ENCODE assay signal across 18 mouse cellular contexts in genomic region chr1:19242021-19242420, GRCm38 (mm10). TPM values are rescaled to one million over a fixed set of nuclear protein-coding genes. Genes with fewer than 3 reads are reported as not detected.
DNase-seq lines count a peak whose midpoint lies in the region; ATAC-seq and TF ChIP-seq lines count a peak whose summit lies in the region.
"Had no signal": no experiment of that assay in that cellular context is flagged by ENCODE, and none has a peak within 500 bp of the region (broad histone marks: within the 10 kb centered on the region; RNA-seq: fewer than 3 reads in every experiment).

No protein-coding gene starts in this region.

- TF ChIP-seq EP300 in heart, adult 2 months (IDR thresholded peaks at IDR 0.05; ENCODE audit: insufficient read depth, low read depth, low read length), result no peak

- TF ChIP-seq POLR2A in heart, adult 2 months (IDR thresholded peaks at IDR 0.05; ENCODE audit: insufficient read depth, low read depth, low read length), result no peak

- no peaks in the 10 kb centered on the region for H3K4me1 ChIP-seq in heart, embryonic 14.5 days (ENCODE audit: control insufficient read depth in 2 of 2, insufficient read depth in 2 of 2, low read length in 2 of 2)
- H3K4me1 ChIP-seq in heart, adult 2 months (ENCODE audit: control insufficient read depth, insufficient read depth, low read length), result no peaks in the 10 kb centered on the region
- H3K4me1 ChIP-seq in midbrain, embryonic 11.5 days (ENCODE audit: control insufficient read depth, insufficient read depth, low read length), result peaks cover 9% of the 10 kb centered on the region; the same call in 1 of the 2 replicates
- H3K4me1 ChIP-seq in midbrain, postnatal 0 days (ENCODE audit: insufficient read depth, low read length), result no peaks in the 10 kb centered on the region
- no peaks in the 10 kb centered on the region for H3K4me1 ChIP-seq in embryonic facial prominence, embryonic 14.5 days (ENCODE audit: control insufficient read depth, insufficient read depth, low read length)
- peaks cover 16% of the 10 kb centered on the region; the same call in 1 of the 2 replicates for H3K4me1 ChIP-seq in limb, embryonic 15.5 days
- H3K4me1 ChIP-seq: liver, embryonic 13.5 days; megakaryocyte, embryonic 14.5 days had no signal

- ATAC-seq in heart, embryonic 14.5 days (ENCODE audit: insufficient number of reproducible peaks, insufficient read depth, low FRiP score, low read depth), result no peak
- ATAC-seq in midbrain, embryonic 11.5 days (ENCODE audit: low FRiP score), result no peak
- ATAC-seq in midbrain, postnatal 0 days (ENCODE audit: low FRiP score), result no peak
- no peak for ATAC-seq in embryonic facial prominence, embryonic 14.5 days (ENCODE audit: low read depth)
- no peak for ATAC-seq in limb, embryonic 15.5 days (ENCODE audit: insufficient number of reproducible peaks, low FRiP score, low TSS enrichment, low read depth)
- ATAC-seq: forebrain, embryonic 15.5 days; lung, postnatal 0 days had no signal

- no peaks in the 10 kb centered on the region for H3K9me3 ChIP-seq in heart, embryonic 14.5 days (ENCODE audit: control insufficient read depth, low read length)
- H3K9me3 ChIP-seq in midbrain, embryonic 11.5 days (ENCODE audit: control insufficient read depth, low read length), result no peaks in the 10 kb centered on the region
- no peaks in the 10 kb centered on the region for H3K9me3 ChIP-seq in midbrain, postnatal 0 days (ENCODE audit: low read length)
- H3K9me3 ChIP-seq in embryonic facial prominence, embryonic 14.5 days (ENCODE audit: control insufficient read depth, low read length), result no peaks in the 10 kb centered on the region
- no peaks in the 10 kb centered on the region for H3K9me3 ChIP-seq in limb, embryonic 15.5 days
- H3K9me3 ChIP-seq: hindbrain, embryonic 13.5 days; liver, embryonic 13.5 days; megakaryocyte, embryonic 14.5 days had no signal

- no peak for TF ChIP-seq CTCF in heart, adult 2 months (IDR thresholded peaks at IDR 0.05)
- TF ChIP-seq CTCF in midbrain, postnatal 0 days (IDR thresholded peaks at IDR 0.05), result no peak

- intact Hi-C loops in heart, adult 2 months (cut with DNase I), result no loop called here

- peaks cover 67% of the 10 kb centered on the region for H3K27me3 ChIP-seq in heart, embryonic 14.5 days (ENCODE audit: control insufficient read depth, insufficient read depth, low read length)
- peaks cover 3% of the 10 kb centered on the region; the same call in 1 of the 2 replicates for H3K27me3 ChIP-seq in heart, adult 2 months (ENCODE audit: control insufficient read depth, insufficient read depth, low read length)
- H3K27me3 ChIP-seq in midbrain, embryonic 11.5 days (ENCODE audit: control insufficient read depth, insufficient read depth, low read length), result peaks cover 75% of the 10 kb centered on the region
- H3K27me3 ChIP-seq in midbrain, postnatal 0 days (ENCODE audit: insufficient read depth, low read length), result peaks cover 42% of the 10 kb centered on the region
- peaks cover 54% of the 10 kb centered on the region for H3K27me3 ChIP-seq in embryonic facial prominence, embryonic 14.5 days (replicated peaks; ENCODE audit: control insufficient read depth, insufficient read depth, low read length)
- H3K27me3 ChIP-seq in limb, embryonic 15.5 days, result peaks cover 48% of the 10 kb centered on the region

- H3K9ac ChIP-seq in heart, embryonic 14.5 days (ENCODE audit: low read length), result no peak overlapping the region
- no peak overlapping the region for H3K9ac ChIP-seq in heart, adult 2 months (ENCODE audit: low read depth, low read length)
- no peak overlapping the region for H3K9ac ChIP-seq in midbrain, embryonic 11.5 days (ENCODE audit: low read length)
- H3K9ac ChIP-seq in midbrain, postnatal 0 days (replicated peaks; ENCODE audit: low read length, poor library complexity, severe bottlenecking), result no peak overlapping the region
- no peak overlapping the region for H3K9ac ChIP-seq in embryonic facial prominence, embryonic 14.5 days (ENCODE audit: low read depth, low read length)
- no peak overlapping the region for H3K9ac ChIP-seq in limb, embryonic 15.5 days
- H3K9ac ChIP-seq: forebrain, embryonic 15.5 days; liver, embryonic 13.5 days had no signal

- H3K27ac ChIP-seq in heart, embryonic 14.5 days (replicated peaks in 1 of 2; ENCODE audit: control insufficient read depth in 1 of 2, insufficient read depth in 1 of 2, low read depth in 2 of 2, low read length in 2 of 2), result no peak overlapping the region
- H3K27ac ChIP-seq in heart, adult 2 months, result no peak overlapping the region
- no peak overlapping the region for H3K27ac ChIP-seq in midbrain, embryonic 11.5 days (ENCODE audit: low read depth, low read length)
- H3K27ac ChIP-seq in midbrain, postnatal 0 days (ENCODE audit: low read depth, low read length), result no peak overlapping the region
- no peak overlapping the region for H3K27ac ChIP-seq in embryonic facial prominence, embryonic 14.5 days (replicated peaks; ENCODE audit: low read depth, low read length)
- no peak overlapping the region for H3K27ac ChIP-seq in limb, embryonic 15.5 days
- H3K27ac ChIP-seq: forebrain, embryonic 15.5 days; hindbrain, embryonic 13.5 days; liver, embryonic 13.5 days had no signal

- DNase-seq in heart, adult 2 months, result no peak
- DNase-seq in midbrain, embryonic 11.5 days (ENCODE audit: low spot score, missing footprints), result peak; percentile 90
- no peak for DNase-seq in midbrain, postnatal 0 days (ENCODE audit: low spot score)
- DNase-seq in embryonic facial prominence, embryonic 14.5 days (ENCODE audit: low spot score), result no peak
- no peak for DNase-seq in cerebellum, adult 9-10 months
- DNase-seq in urinary bladder, adult 18-20 months (ENCODE audit: low spot score in 2 of 2), result no peak
- DNase-seq: cerebellum, postnatal 36 days; gastrocnemius, postnatal 10 days; layer of hippocampus, adult 9-11 months; liver, embryonic 13.5 days; thymus, adult 2 months had no signal

- H3K79me2 ChIP-seq in heart, adult 2 months (replicated peaks; ENCODE audit: control insufficient read depth, insufficient read depth, low read length), result no peaks in the 10 kb centered on the region

- 0 out of 2 replicates have a peak overlapping the region, but pooled peaks have one; percentile 54 for H3K4me2 ChIP-seq in heart, embryonic 14.5 days (ENCODE audit: low read length)
- no peak overlapping the region for H3K4me2 ChIP-seq in midbrain, embryonic 11.5 days
- H3K4me2 ChIP-seq in midbrain, postnatal 0 days (ENCODE audit: low read depth, low read length, poor library complexity, severe bottlenecking), result no peak overlapping the region
- H3K4me2 ChIP-seq in embryonic facial prominence, embryonic 14.5 days (ENCODE audit: low read depth, low read length), result peak overlapping the region; percentile 55; the same call in 1 of the 2 replicates
- peak overlapping the region; percentile 45 for H3K4me2 ChIP-seq in limb, embryonic 15.5 days
- H3K4me2 ChIP-seq: liver, embryonic 13.5 days had no signal

- no peaks in the 10 kb centered on the region for H3K36me3 ChIP-seq in heart, embryonic 14.5 days (ENCODE audit: control insufficient read depth, insufficient read depth, low read length)
- H3K36me3 ChIP-seq in heart, adult 2 months (ENCODE audit: control insufficient read depth, insufficient read depth, low read length), result no peaks in the 10 kb centered on the region
- no peaks in the 10 kb centered on the region for H3K36me3 ChIP-seq in midbrain, embryonic 11.5 days (ENCODE audit: control insufficient read depth, insufficient read depth, low read length)
- H3K36me3 ChIP-seq in midbrain, postnatal 0 days (ENCODE audit: insufficient read depth, low read length), result no peaks in the 10 kb centered on the region
- H3K36me3 ChIP-seq in embryonic facial prominence, embryonic 14.5 days (ENCODE audit: control insufficient read depth, insufficient read depth, low read length), result no peaks in the 10 kb centered on the region
- H3K36me3 ChIP-seq in limb, embryonic 15.5 days, result no peaks in the 10 kb centered on the region
- H3K36me3 ChIP-seq: forebrain, embryonic 15.5 days; hindbrain, embryonic 13.5 days; liver, embryonic 13.5 days had no signal

- H3K4me3 ChIP-seq in heart, embryonic 14.5 days (ENCODE audit: control insufficient read depth in 1 of 2, insufficient read depth in 1 of 2, low read depth in 1 of 2, low read length in 2 of 2), result peak overlapping the region in 1 of 2 experiments; percentile 27; a peak in 1 of 4 replicates
- H3K4me3 ChIP-seq in heart, adult 2 months, result no peak overlapping the region
- no peak overlapping the region for H3K4me3 ChIP-seq in midbrain, embryonic 11.5 days (ENCODE audit: low read depth, low read length)
- no peak overlapping the region for H3K4me3 ChIP-seq in midbrain, postnatal 0 days (ENCODE audit: low read depth, low read length)
- H3K4me3 ChIP-seq in embryonic facial prominence, embryonic 14.5 days (ENCODE audit: low read depth, low read length), result no peak overlapping the region
- peak overlapping the region; percentile 31; the same call in 1 of the 2 replicates for H3K4me3 ChIP-seq in limb, embryonic 15.5 days
- H3K4me3 ChIP-seq: forebrain, embryonic 15.5 days; liver, embryonic 13.5 days had no signal

- WGBS in heart, embryonic 14.5 days, result 4% methylated on average over 8 of the region's 8 CpGs
- 5% methylated on average over 8 of the region's 8 CpGs for WGBS in heart, adult 2 months
- 3% methylated on average over 8 of the region's 8 CpGs for WGBS in midbrain, embryonic 11.5 days
- WGBS in midbrain, postnatal 0 days, result 7% methylated on average over 8 of the region's 8 CpGs
- WGBS in embryonic facial prominence, embryonic 14.5 days, result 6% methylated on average over 8 of the region's 8 CpGs
- WGBS in limb, embryonic 15.5 days, result 7% methylated on average over 8 of the region's 8 CpGs

RNA-seq across cellular contexts. Expression of gene Tfap2b, which starts 33.3 kb away (rescaled TPM):
- polyA plus RNA-seq in heart, embryonic 14.5 days (2014; fragmentation: Nextera tagmentation; extraction: Ambion mirVana), result 0.23 TPM in 1 of 2 replicates, not detected in the other
- total RNA-seq in heart, adult 2 months (2021), result not detected
- polyA plus RNA-seq in heart, adult 2 months (2012; rRNA removed), result 0.16 TPM in 1 of 2 replicates, not detected in the other
- polyA plus RNA-seq in midbrain, embryonic 11.5 days (2014; fragmentation: Nextera tagmentation; extraction: Ambion mirVana), result 34.0 and 37.0 TPM in 2 replicates
- total RNA-seq in midbrain, postnatal 0 days (2014; rRNA removed), result 86.4 and 104 TPM in 2 replicates
- polyA plus RNA-seq in midbrain, postnatal 0 days (2015; fragmentation: Nextera tagmentation; extraction: Ambion mirVana), result 172 and 180 TPM in 2 replicates
- polyA plus RNA-seq in embryonic facial prominence, embryonic 14.5 days (2014; fragmentation: Nextera tagmentation; extraction: Ambion mirVana), result 15.1 and 20.3 TPM in 2 replicates
- 57.8 and 59.6 TPM in 2 replicates for polyA plus RNA-seq in limb, embryonic 15.5 days (2015; fragmentation: Nextera tagmentation; extraction: Ambion mirVana)
- polyA plus RNA-seq: C2C12 had no signal

Comparison
In these comparisons a context has a peak if more than half of its experiments do, and no peak if none do; other contexts are left out.
1. H3K4me2 ChIP-seq: peak in heart, embryonic 14.5 days (single experiment), embryonic facial prominence, embryonic 14.5 days (single experiment) and limb, embryonic 15.5 days (single experiment); none in midbrain, embryonic 11.5 days (single experiment) and midbrain, postnatal 0 days (single experiment).
2. RNA of gene Tfap2b, which starts 33.3 kb away (polyA plus RNA-seq): 172 to 180 TPM in midbrain, postnatal 0 days, 57.8 to 59.6 TPM in limb, embryonic 15.5 days, 34.0 to 37.0 TPM in midbrain, embryonic 11.5 days and 15.1 to 20.3 TPM in embryonic facial prominence, embryonic 14.5 days; 0.23 TPM in heart, embryonic 14.5 days and 0.16 TPM in heart, adult 2 months; every median in the first group is over 10 times any median in the second.